Mouse (Mus musculus): ENCODE measurements at regions not wholly inside any gene's neighbourhood (a gene's known extent, or its start where the extent isn't known, plus 50 kb on each side); places are given as distances from the start of the nearest gene placed in this dataset.

GRCm38 (mm10) chr11:24515568-24515967 lies 437.7 kb downstream of the Bcl11a start:
- TF ChIP-seq CTCF (conservative IDR thresholded peaks at IDR 0.05; ENCODE audit: low read length) (no peak), NANOG (IDR thresholded peaks at IDR 0.05; ENCODE audit: borderline replicate concordance, low read length) (no peak), POU5F1 (IDR thresholded peaks at IDR 0.05; ENCODE audit: borderline replicate concordance, low read length) (no peak)

Measured in E14TG2a.4 (cell line).